Mouse (Mus musculus): Measurements from ENCODE around the gene Calm1. TPM values are rescaled to one million over a fixed set of nuclear protein-coding genes. Genes with fewer than 3 reads are reported as not detected.

The Calm1 gene
- polyA plus RNA-seq, 2 experiments, result 306 to 1,299 TPM

- Histone ChIP-seq H3K27ac (replicated peaks; ENCODE audit: low read depth, low read length) (peak overlapping the region; percentile 100), H3K4me2 (replicated peaks; ENCODE audit: low read depth, low read length, severe bottlenecking) (peak overlapping the region; percentile 82), H3K4me3 (replicated peaks; ENCODE audit: low read length) (peak overlapping the region; percentile 68), H3K4me1 (ENCODE audit: control insufficient read depth, insufficient read depth, low read length) (peaks cover 13% of the 10 kb centered on the region; the same call in 1 of the 2 replicates), H3K27me3 (ENCODE audit: control insufficient read depth, insufficient read depth, low read length) (no peaks in the 10 kb centered on the region), H3K36me3 (ENCODE audit: control insufficient read depth, insufficient read depth, low read length) (no peaks in the 10 kb centered on the region), H3K9ac (ENCODE audit: low read depth, low read length, severe bottlenecking) (peak overlapping the region; percentile 92), H3K9me3 (ENCODE audit: control insufficient read depth, low read length) (no peaks in the 10 kb centered on the region)
- ATAC-seq (ENCODE audit: low FRiP score, low read depth) (no peak), DNase-seq (ENCODE audit: low spot score) (peak; percentile 60)
- 2% methylated on average over 6 of the region's 6 CpGs for WGBS
- no peak for TF ChIP-seq POLR2A (IDR thresholded peaks at IDR 0.05; ENCODE audit: borderline replicate concordance, extremely low read depth, insufficient read depth, insufficient read length)
Observed at GRCm38 (mm10) chr12:100186376-100186775, 12.9 kb upstream of the Calm1 start.

GRCm38 (mm10) chr12:100187013-100187755 lies 12.1 kb upstream of the Calm1 start:
- Histone ChIP-seq H3K36me3 (ENCODE audit: control insufficient read depth, insufficient read depth, low read length) (no peaks in the 10 kb centered on the region), H3K9ac (ENCODE audit: low read depth, low read length, severe bottlenecking) (peak overlapping the region; percentile 92), H3K4me1 (ENCODE audit: control insufficient read depth, insufficient read depth, low read length) (peaks cover 13% of the 10 kb centered on the region; the same call in 1 of the 2 replicates), H3K27me3 (ENCODE audit: control insufficient read depth, insufficient read depth, low read length) (no peaks in the 10 kb centered on the region), H3K27ac (replicated peaks; ENCODE audit: low read depth, low read length) (peak overlapping the region; percentile 100), H3K9me3 (ENCODE audit: control insufficient read depth, low read length) (no peaks in the 10 kb centered on the region), H3K4me3 (replicated peaks; ENCODE audit: low read length) (peak overlapping the region; percentile 68), H3K4me2 (replicated peaks; ENCODE audit: low read depth, low read length, severe bottlenecking) (peak overlapping the region; percentile 94)
- peak; percentile 42; the same call in 1 of the 2 replicates for TF ChIP-seq POLR2A (IDR thresholded peaks at IDR 0.05; ENCODE audit: borderline replicate concordance, extremely low read depth, insufficient read depth, insufficient read length)
- ATAC-seq (ENCODE audit: low FRiP score, low read depth), result peak; percentile 99
- 1% methylated on average over 52 of the region's 52 CpGs for WGBS
- DNase-seq (ENCODE audit: low spot score), result peak; percentile 99

- Histone ChIP-seq H3K27ac (replicated peaks; ENCODE audit: low read depth, low read length) (peak overlapping the region; percentile 100), H3K9me3 (ENCODE audit: control insufficient read depth, low read length) (no peaks in the 10 kb centered on the region), H3K27me3 (ENCODE audit: control insufficient read depth, insufficient read depth, low read length) (no peaks in the 10 kb centered on the region), H3K4me3 (replicated peaks; ENCODE audit: low read length) (peak overlapping the region; percentile 68), H3K4me1 (ENCODE audit: control insufficient read depth, insufficient read depth, low read length) (peaks cover 13% of the 10 kb centered on the region; the same call in 1 of the 2 replicates), H3K9ac (ENCODE audit: low read depth, low read length, severe bottlenecking) (peak overlapping the region; percentile 73), H3K4me2 (replicated peaks; ENCODE audit: low read depth, low read length, severe bottlenecking) (peak overlapping the region; percentile 94), H3K36me3 (ENCODE audit: control insufficient read depth, insufficient read depth, low read length) (no peaks in the 10 kb centered on the region)
- DNase-seq (ENCODE audit: low spot score) (peak; percentile 23), ATAC-seq (ENCODE audit: low FRiP score, low read depth) (no peak)
- TF ChIP-seq POLR2A (IDR thresholded peaks at IDR 0.05; ENCODE audit: borderline replicate concordance, extremely low read depth, insufficient read depth, insufficient read length), result peak; percentile 6; the same call in 1 of the 2 replicates
- 2% methylated on average over 29 of the region's 29 CpGs for WGBS
Observed at GRCm38 (mm10) chr12:100187756-100188430, 11.3 kb upstream of the Calm1 start.

DNA sequence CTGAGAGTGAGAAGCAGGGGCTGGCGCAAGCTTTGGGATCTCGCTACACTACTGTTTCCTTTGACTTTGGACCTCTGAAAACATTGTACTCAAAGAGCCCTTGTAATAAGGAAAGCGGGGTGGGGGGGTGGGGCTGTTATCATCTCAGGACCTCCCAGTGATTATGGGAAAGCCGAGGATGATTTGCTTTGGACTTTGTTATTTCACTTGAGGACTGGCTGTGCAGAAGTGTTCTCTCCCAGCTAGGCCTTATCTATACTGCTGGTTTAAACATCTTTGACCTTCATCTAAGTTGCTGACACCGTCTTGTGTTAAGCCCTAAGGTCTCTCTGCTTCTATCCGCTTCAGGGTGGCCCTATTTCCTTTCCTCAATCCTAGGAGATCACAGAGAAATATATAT lies 8.4 kb upstream of the Calm1 start:
- H3K4me2 ChIP-seq (replicated peaks; ENCODE audit: low read depth, low read length, severe bottlenecking), result no peak overlapping the region
- DNase-seq (ENCODE audit: low spot score), result no peak
- H3K27ac ChIP-seq (replicated peaks; ENCODE audit: low read depth, low read length), result no peak overlapping the region
- no peak overlapping the region for H3K9ac ChIP-seq (ENCODE audit: low read depth, low read length, severe bottlenecking)
- no peaks in the 10 kb centered on the region for H3K9me3 ChIP-seq (ENCODE audit: control insufficient read depth, low read length)
- ATAC-seq (ENCODE audit: low FRiP score, low read depth), result no peak
- WGBS, result 85% methylated on average over 6 of the region's 6 CpGs
- H3K4me3 ChIP-seq (replicated peaks; ENCODE audit: low read length), result no peak overlapping the region
- H3K4me1 ChIP-seq (ENCODE audit: control insufficient read depth, insufficient read depth, low read length), result peaks cover 13% of the 10 kb centered on the region; the same call in 1 of the 2 replicates
- TF ChIP-seq POLR2A (IDR thresholded peaks at IDR 0.05; ENCODE audit: borderline replicate concordance, extremely low read depth, insufficient read depth, insufficient read length), result no peak
- H3K36me3 ChIP-seq (ENCODE audit: control insufficient read depth, insufficient read depth, low read length), result no peaks in the 10 kb centered on the region
- H3K27me3 ChIP-seq (ENCODE audit: control insufficient read depth, insufficient read depth, low read length), result no peaks in the 10 kb centered on the region

DNA sequence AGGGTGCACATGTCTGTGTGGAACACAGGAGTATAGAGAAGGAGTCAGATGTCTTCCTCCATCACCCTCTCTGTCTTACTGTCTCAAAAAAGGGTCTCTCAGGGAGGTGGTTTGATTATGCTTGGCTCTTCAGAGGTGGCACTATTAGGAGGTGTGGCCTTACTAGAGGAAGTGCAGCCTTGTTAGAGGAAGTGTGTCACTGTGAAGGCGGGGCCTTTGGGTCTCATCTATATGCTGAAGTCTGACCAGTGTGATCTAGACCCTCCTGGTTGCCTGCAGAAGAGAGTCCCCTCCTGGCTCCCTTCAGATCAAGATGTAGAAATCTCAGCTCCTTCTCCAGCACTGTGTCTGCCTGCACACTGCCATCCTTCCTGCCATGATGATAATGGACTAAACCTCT lies 5.1 kb upstream of the Calm1 start:
- ATAC-seq (ENCODE audit: low FRiP score, low read depth) (no peak), DNase-seq (ENCODE audit: low spot score) (no peak)
- Histone ChIP-seq H3K4me2 (replicated peaks; ENCODE audit: low read depth, low read length, severe bottlenecking) (no peak overlapping the region), H3K36me3 (ENCODE audit: control insufficient read depth, insufficient read depth, low read length) (no peaks in the 10 kb centered on the region), H3K4me3 (replicated peaks; ENCODE audit: low read length) (no peak overlapping the region), H3K4me1 (ENCODE audit: control insufficient read depth, insufficient read depth, low read length) (no peaks in the 10 kb centered on the region), H3K9me3 (ENCODE audit: control insufficient read depth, low read length) (no peaks in the 10 kb centered on the region), H3K27me3 (ENCODE audit: control insufficient read depth, insufficient read depth, low read length) (no peaks in the 10 kb centered on the region), H3K27ac (replicated peaks; ENCODE audit: low read depth, low read length) (no peak overlapping the region), H3K9ac (ENCODE audit: low read depth, low read length, severe bottlenecking) (no peak overlapping the region)
- WGBS, result 77% methylated on average over 1 of the region's 1 CpGs
- no peak for TF ChIP-seq POLR2A (IDR thresholded peaks at IDR 0.05; ENCODE audit: borderline replicate concordance, extremely low read depth, insufficient read depth, insufficient read length)
